Mouse (Mus musculus) layer of hippocampus, postnatal 14 days (tissue): ENCODE results near the gene Slc19a3. TPM values are rescaled to one million over a fixed set of nuclear protein-coding genes. Genes with fewer than 3 reads are reported as not detected.
A peak's percentile ranks its signal among the peaks of the same experiment; 100 is the strongest.

ENCODE experiments used
- DNase-seq, 2 experiments: peaks; one replicate each; pipeline ENCODE4 v3.0.0; 2021 to 2022; ENCODE audit warnings: low spot score in 2 of 2, mixed read lengths in 1 of 2
- long read RNA-seq, 2 experiments: library from polyadenylated mRNA; stranded (forward); transcript quantifications; one replicate each; pipeline ENCODE4 v2.0.0; 2021
- total RNA-seq, 2 experiments: library from RNA; stranded (reverse); gene quantifications; 2 replicates each; pipeline ENCODE4 v1.2.3; 2021

Slc19a3 gene
- 1 to 10 TPM; 2.4 to 3.7 TPM for total RNA-seq
- long read RNA-seq, experiment 1, partial matches to known transcripts, result 1 of 7 reads
- long read RNA-seq, experiment 1, other reads (novel, unspliced or antisense), result 2 of 7 reads
- long read RNA-seq, experiment 2, partial matches to known transcripts, result 1 of 3 reads
- long read RNA-seq, experiment 2, other reads (novel, unspliced or antisense), result 2 of 3 reads

GRCm38 (mm10) chr1:83038109-83038672, at the start of gene Slc19a3:
Gene Slc19a3 (minus strand): TSS chr1:83038448.
- peak; percentile 21 to 26 for DNase-seq

- no peak for DNase-seq
These were observed 46.5 kb upstream of the Slc19a3 start for GRCm38 (mm10) chr1:83084790-83085189.

- DNase-seq, result no peak
These were observed 38.8 kb upstream of the Slc19a3 start for GRCm38 (mm10) chr1:83077016-83077415.

DNA sequence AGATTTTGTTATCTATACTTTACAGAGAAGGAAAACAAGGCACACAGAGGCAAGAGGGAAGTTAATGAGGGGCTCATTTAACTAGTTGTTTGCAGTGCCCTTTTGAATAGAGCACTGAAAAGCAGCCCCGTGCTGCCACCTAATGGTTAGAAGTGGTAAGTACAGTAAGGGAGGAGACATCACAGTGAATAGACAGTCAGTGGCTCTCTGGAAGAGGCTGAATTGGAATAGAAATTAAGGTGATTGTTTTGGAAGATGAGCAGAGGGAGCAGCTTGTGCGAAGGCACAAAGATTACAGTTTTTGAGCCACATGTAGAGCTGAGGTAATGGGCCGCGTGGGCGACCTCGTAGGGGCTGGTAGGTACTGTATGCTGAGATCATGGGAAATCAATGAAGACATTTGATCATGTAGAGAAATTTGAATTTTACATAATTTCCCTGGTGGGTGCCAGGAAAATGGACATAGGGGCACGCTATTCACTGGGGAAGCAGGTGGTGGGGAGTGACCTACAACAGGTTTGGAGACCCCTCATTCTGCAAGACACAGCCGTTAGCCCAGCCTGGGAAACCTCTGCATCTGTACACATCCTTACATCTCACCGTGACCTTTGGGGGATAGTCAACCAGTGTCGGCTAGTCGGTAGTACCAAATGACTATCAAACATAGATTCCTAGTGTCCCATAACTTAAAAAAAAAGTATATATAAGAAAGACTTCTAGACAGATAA, 38.1 kb upstream of the Slc19a3 start:
- peak; percentile 50 to 67 for DNase-seq

GRCm38 (mm10) chr1:83075526-83076189, 37.4 kb upstream of the Slc19a3 start:
- DNase-seq, result no peak

DNA sequence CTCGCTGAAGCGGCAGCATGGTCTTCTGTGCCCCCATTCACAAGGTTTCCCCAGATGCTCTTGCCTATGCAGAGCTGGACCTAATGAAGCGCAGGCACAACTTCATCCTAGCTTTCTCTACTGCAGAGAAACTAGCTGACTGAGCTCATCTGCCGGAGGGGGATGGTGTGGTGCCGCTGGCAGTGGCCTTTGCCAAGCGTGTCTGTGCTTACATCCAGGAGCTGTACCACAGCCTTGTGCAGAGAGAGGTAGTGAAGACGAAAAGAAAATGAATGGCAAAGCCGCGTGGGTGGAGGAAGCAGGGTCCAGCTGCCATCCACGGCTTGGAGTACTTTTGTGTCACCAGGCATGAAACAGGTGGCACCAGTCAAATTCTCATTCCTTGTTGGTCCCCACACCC, 29.0 kb upstream of the Slc19a3 start:
- peak; percentile 14 for DNase-seq

DNA sequence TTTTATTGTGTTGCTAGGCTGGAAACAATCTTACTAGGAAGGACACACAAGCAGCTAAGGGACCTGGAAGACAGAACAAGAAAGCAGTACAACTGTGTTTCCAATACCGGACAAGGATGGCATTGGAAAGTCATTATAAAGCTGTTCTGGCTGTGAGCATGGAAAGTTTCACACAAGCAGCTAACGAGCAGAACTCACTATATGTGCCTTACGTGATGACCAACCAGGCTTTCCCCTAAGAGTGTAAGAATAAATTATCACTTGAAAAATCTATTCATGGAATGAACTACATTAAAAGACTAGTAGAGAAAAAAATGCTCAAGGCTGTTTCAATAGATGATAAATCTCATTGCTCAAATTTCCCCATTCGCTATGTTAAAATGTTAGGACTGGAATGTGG, 28.3 kb upstream of the Slc19a3 start:
- no peak for DNase-seq

DNA sequence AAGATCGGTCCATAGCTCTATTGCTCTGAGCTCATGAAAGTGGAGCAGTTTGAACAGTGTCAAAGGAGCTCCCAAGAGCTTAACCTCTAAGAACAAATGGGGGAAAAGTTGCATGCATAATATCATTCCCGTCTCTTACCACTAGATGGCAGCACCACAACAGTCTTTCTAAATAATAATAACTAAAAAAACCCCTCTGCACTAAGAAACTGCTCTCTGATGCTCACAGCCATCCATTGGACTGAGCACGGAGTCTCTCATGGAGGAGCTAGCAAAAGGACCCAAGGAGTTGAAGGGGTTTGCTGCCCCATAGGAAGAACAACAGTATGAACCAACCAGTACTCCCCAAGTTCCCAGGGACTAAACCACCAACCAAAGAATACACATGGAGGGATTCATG, 26.6 kb upstream of the Slc19a3 start:
- no peak for DNase-seq

DNA sequence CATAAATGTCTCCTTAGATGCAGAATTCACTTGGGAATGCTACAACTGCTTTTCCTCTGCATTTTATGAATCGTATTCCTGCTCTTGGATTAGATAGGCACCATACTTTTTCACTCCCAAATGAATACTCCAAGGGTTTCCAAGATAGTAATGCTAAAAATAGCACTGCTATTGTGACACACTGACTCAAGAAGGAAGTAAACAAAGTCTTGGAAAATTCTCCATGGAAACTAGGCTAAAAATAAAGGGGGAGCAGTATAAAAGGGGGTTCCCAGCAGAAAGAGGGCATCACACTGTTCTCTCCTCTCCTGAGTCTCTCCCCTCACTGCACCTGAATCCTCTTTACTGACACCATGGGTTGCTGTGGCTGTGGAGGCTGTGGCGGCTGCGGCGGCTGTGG, 22.4 kb upstream of the Slc19a3 start, which contains the start of gene Krtap28-13:
Gene Krtap28-13, plus strand, starts transcription at position 288 of the 400 bp plus-strand sequence.
- no peak for DNase-seq

DNA sequence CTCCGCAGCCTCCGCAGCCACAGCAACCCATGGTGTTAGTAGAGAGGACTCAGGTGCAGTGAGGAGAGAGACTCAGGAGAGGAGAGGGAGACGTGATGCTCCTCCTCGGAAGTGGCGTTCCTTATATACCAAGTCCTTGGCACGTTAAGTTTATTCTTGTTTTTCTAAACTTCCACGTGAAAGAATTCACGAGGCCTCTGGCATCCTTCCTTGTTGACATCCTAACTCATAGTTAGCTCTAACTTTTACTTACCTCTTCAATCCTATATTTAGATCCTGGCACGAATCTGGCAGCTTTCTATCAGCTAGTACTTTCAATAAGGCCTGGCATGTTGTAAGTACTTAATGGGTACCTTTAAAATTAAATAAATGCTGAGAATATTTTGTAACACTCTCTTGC, 21.0 kb upstream of the Slc19a3 start, which contains the start of gene A030005K14Rik:
Gene A030005K14Rik, minus strand, starts transcription at position 101 of the 400 bp plus-strand sequence.
- DNase-seq, result no peak

GRCm38 (mm10) chr1:83058481-83058880, 20.2 kb upstream of the Slc19a3 start:
- no peak for DNase-seq

GRCm38 (mm10) chr1:83044882-83045427, 6.7 kb upstream of the Slc19a3 start, which contains the start of gene Gm47969:
Gene Gm47969 (plus strand): TSS chr1:83044932.
- DNase-seq, result no peak

GRCm38 (mm10) chr1:83042380-83042779, 4.1 kb upstream of the Slc19a3 start, which contains the start of gene Krtap28-10:
Gene Krtap28-10 (minus strand): TSS chr1:83042480.
- DNase-seq, result no peak

- no peak for DNase-seq
These were observed 832 bp upstream of the Slc19a3 start for GRCm38 (mm10) chr1:83039080-83039479.

- DNase-seq, result no peak
These were observed 1.2 kb downstream of the Slc19a3 start for GRCm38 (mm10) chr1:83036892-83037667.

GRCm38 (mm10) chr1:83034509-83034908, 3.7 kb downstream of the Slc19a3 start:
- DNase-seq, result no peak

DNA sequence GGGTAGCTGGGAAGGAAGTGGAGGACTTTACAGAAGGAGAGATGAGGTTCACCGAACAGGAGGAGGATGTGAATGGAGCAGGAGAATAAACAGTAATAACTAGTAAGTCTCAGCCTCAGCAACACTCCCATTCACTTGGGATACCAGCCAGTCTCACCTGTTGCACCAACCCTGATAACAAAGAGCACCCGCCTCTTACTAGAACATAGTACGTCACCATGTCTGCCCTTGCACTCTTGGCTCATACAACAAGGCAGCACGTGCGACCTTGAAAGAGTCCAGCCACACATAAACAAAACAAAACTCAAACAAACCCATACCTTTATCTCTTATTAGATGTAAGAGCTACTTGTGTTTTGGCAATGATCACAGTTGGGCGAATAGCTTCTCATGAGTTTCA, 5.7 kb downstream of the Slc19a3 start:
- DNase-seq, result no peak

- DNase-seq, result no peak
These were observed 6.3 kb downstream of the Slc19a3 start for GRCm38 (mm10) chr1:83031950-83032349.

- no peak for DNase-seq
These were observed 21.7 kb downstream of the Slc19a3 start for GRCm38 (mm10) chr1:83016556-83016955.

DNA sequence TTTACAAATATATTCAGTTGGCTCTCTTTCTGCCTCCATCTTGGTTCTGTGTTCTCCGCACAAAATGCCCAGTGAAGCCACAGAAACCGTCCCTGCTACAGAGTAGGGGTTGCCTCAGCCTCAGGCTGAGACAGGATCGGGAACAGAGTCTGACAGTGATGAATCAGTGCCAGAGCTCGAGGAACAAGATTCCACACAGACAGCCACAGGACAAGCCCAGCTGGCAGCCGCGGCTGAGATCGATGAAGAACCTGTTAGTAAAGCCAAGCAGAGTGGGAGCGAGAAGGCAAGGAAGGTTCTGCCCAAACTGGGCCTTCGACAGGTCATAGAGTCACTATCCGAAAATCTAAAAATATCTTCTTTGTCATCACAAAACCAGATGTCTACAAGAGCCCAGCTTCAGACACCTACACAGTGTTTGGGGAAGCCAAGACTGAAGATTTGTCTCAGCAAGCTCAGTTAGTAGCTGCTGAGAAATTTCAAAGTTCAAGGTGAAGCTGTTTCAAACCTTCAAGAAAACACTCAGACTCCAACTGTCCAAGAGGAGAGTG, 22.8 kb downstream of the Slc19a3 start:
- no peak for DNase-seq
